Mouse (Mus musculus) myocyte (in vitro differentiated cells): ENCODE data around the gene Apba1.

Experiments
- POLR2A ChIP-seq: IDR thresholded peaks from one replicate; pipeline ENCODE4 v1.6.1; 2011; ENCODE audit warnings: low read depth, mild to moderate bottlenecking, control low read depth, moderate library complexity; ENCODE audit not compliant: insufficient read length
- POLR2AphosphoS2 ChIP-seq: IDR thresholded peaks from one replicate; pipeline ENCODE4 v1.6.1; 2011; ENCODE audit warnings: low read depth, control low read depth; ENCODE audit not compliant: insufficient read length
- REST ChIP-seq: IDR thresholded peaks from one replicate; pipeline ENCODE4 v1.6.1; 2011; ENCODE audit warnings: mild to moderate bottlenecking, control low read depth, moderate library complexity; ENCODE audit not compliant: insufficient read depth, insufficient read length

DNA sequence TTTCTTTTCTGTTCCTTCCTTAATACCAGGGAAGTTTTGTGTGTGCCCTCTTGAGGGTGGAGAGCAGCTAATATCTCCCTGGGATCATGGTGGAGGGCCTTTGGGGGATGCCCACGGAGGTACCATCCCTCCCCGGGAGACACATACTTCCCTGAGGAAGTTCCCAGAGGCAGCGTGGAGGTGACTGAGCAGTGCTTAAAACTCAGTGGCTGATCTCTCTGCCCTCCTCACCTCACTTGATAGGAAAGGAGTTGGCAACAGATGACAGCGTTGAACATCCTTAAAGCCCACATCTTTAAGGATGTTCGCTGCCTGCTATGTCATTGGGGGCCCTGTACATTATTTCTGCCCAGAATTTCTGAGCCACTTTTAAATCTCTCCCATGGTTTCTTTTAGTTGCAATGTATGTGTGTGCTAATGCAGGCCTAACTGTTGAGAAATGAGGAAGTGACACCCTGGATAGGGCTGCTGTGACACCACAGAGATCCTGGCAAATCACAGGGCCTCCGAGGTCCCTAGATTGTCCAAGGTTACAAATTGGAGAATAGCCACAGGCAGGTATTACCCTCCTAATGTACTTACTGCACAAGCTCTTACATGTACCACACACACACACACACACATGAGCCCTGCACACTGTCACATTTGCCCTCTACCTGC lies 187.5 kb downstream of the Apba1 start:
- TF ChIP-seq POLR2AphosphoS2 (no peak), POLR2A (no peak), REST (no peak)
